Mouse (Mus musculus): ENCODE measurements around the gene Cdc123. TPM values are rescaled to one million over a fixed set of nuclear protein-coding genes. Genes with fewer than 3 reads are reported as not detected.

The Cdc123 gene
- total and polyA plus RNA-seq, 2 experiments, result 29.5 to 92.7 TPM

DNA sequence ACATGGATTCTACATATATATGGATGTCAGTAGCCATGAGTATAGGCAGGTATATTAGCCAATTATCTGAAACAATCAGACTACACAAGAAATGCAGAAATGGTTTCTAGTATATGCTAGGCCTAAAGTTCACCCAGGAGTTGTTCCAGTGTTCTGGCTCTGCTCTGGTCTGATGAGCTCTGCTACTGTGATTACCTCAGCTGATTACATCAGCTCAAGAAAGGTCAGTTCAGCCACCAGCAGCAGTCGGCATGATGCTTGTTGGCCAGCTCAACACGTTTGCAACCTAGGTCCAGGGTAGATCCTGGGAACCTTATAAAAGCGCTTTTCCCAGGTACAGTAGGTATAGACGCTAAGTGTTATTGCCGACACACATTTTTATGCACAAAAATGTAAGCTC lies 24.8 kb upstream of the Cdc123 start:
- Histone ChIP-seq H3K9ac (ENCODE audit: low read depth, low read length) (no peak overlapping the region), H3K79me2 (ENCODE audit: control insufficient read depth, insufficient read depth, low read length) (no peaks in the 10 kb centered on the region), H3K4me3 (ENCODE audit: insufficient read depth, low read depth, low read length) (no peak overlapping the region), H3K27ac (replicated peaks; ENCODE audit: insufficient read depth, low read depth, low read length) (no peak overlapping the region), H3K27me3 (ENCODE audit: control insufficient read depth, insufficient read depth, low read length) (no peaks in the 10 kb centered on the region), H3K36me3 (ENCODE audit: control insufficient read depth, insufficient read depth, low read length) (peaks cover 22% of the 10 kb centered on the region), H3K4me1 (ENCODE audit: control insufficient read depth, insufficient read depth, low read length) (peaks cover 5% of the 10 kb centered on the region)
- TF ChIP-seq CTCF (IDR thresholded peaks at IDR 0.05; ENCODE audit: low read depth, low read length) (no peak), POLR2A (IDR thresholded peaks at IDR 0.05; ENCODE audit: extremely low read depth, insufficient read depth, low read length) (no peak)
- peak; percentile 58 for DNase-seq (ENCODE audit: extremely low read depth, low read depth, low spot score)
- WGBS, result 65% methylated on average over 5 of the region's 5 CpGs

DNA sequence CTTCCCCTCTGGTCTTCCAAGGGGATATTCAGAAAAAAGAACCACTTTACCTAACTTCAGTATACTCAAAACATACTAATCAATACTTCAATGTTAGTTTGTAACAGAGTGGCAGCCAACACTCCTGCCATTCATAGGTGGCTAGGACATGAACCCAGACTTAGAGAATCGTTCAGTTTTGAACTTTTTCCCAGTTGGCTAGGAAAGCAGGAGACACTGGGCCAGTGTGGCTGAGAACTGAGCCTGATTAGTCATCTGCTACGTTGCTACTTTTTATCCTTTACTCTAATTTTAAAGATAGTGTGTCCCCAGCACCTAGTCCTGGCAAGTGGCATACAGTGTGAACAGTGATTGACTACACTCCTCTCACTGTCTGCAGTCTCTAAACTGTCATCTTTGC lies 22.7 kb upstream of the Cdc123 start:
- H3K4me3 ChIP-seq (ENCODE audit: insufficient read depth, low read depth, low read length), result no peak overlapping the region
- TF ChIP-seq POLR2A (IDR thresholded peaks at IDR 0.05; ENCODE audit: extremely low read depth, insufficient read depth, low read length) (no peak), CTCF (IDR thresholded peaks at IDR 0.05; ENCODE audit: low read depth, low read length) (no peak)
- H3K36me3 ChIP-seq (ENCODE audit: control insufficient read depth, insufficient read depth, low read length), result peaks cover 23% of the 10 kb centered on the region

GRCm38 (mm10) chr2:5862834-5863233 lies 17.9 kb upstream of the Cdc123 start, which contains the start of gene Gm13199:
Gene Gm13199 (minus strand): TSS chr2:5862934.
- Histone ChIP-seq H3K4me3 (ENCODE audit: insufficient read depth, low read depth, low read length) (no peak within 1 kb of the TSS), H3K36me3 (ENCODE audit: control insufficient read depth, insufficient read depth, low read length) (peaks cover 29% of the 10 kb centered on the region), H3K4me1 (ENCODE audit: control insufficient read depth, insufficient read depth, low read length) (peaks cover 3% of the 10 kb centered on the region), H3K9ac (ENCODE audit: low read depth, low read length) (no peak within 1 kb of the TSS), H3K27ac (replicated peaks; ENCODE audit: insufficient read depth, low read depth, low read length) (no peak within 1 kb of the TSS), H3K27me3 (ENCODE audit: control insufficient read depth, insufficient read depth, low read length) (no peaks in the 10 kb centered on the region), H3K79me2 (ENCODE audit: control insufficient read depth, insufficient read depth, low read length) (no peaks in the 10 kb centered on the region)
- 96% methylated on average over 3 of the region's 3 CpGs for WGBS
- no peak for DNase-seq (ENCODE audit: extremely low read depth, low read depth, low spot score)
- no peak for TF ChIP-seq POLR2A (IDR thresholded peaks at IDR 0.05; ENCODE audit: extremely low read depth, insufficient read depth, low read length)
- no peak for TF ChIP-seq CTCF (IDR thresholded peaks at IDR 0.05; ENCODE audit: low read depth, low read length)

More for the DNA sequence above, 22.7 kb upstream of the Cdc123 start:
- peak; percentile 91 for DNase-seq (ENCODE audit: extremely low read depth, low read depth, low spot score)
- Histone ChIP-seq H3K4me1 (ENCODE audit: control insufficient read depth, insufficient read depth, low read length) (peaks cover 5% of the 10 kb centered on the region), H3K27ac (replicated peaks; ENCODE audit: insufficient read depth, low read depth, low read length) (peak overlapping the region; percentile 60; the same call in 1 of the 2 replicates), H3K79me2 (ENCODE audit: control insufficient read depth, insufficient read depth, low read length) (no peaks in the 10 kb centered on the region), H3K9ac (ENCODE audit: low read depth, low read length) (0 out of 2 replicates have a peak overlapping the region, but pooled peaks have one; percentile 2), H3K27me3 (ENCODE audit: control insufficient read depth, insufficient read depth, low read length) (no peaks in the 10 kb centered on the region)
- WGBS, result 9% methylated on average over 2 of the region's 2 CpGs

- no peak overlapping the region for H3K27ac ChIP-seq (replicated peaks; ENCODE audit: insufficient read depth, low read depth, low read length)
- H3K36me3 ChIP-seq (ENCODE audit: control insufficient read depth, insufficient read depth, low read length), result peaks cover 6% of the 10 kb centered on the region; the same call in 1 of the 2 replicates
- WGBS, result 50% methylated on average over 5 of the region's 5 CpGs
- H3K9ac ChIP-seq (ENCODE audit: low read depth, low read length), result no peak overlapping the region
- H3K4me3 ChIP-seq (ENCODE audit: insufficient read depth, low read depth, low read length), result no peak overlapping the region
- H3K79me2 ChIP-seq (ENCODE audit: control insufficient read depth, insufficient read depth, low read length), result peaks cover 21% of the 10 kb centered on the region; the same call in 1 of the 2 replicates
- H3K4me1 ChIP-seq (ENCODE audit: control insufficient read depth, insufficient read depth, low read length), result no peaks in the 10 kb centered on the region; the same call in 1 of the 2 replicates
- no peak for TF ChIP-seq POLR2A (IDR thresholded peaks at IDR 0.05; ENCODE audit: extremely low read depth, insufficient read depth, low read length)
- no peak for TF ChIP-seq CTCF (IDR thresholded peaks at IDR 0.05; ENCODE audit: low read depth, low read length)
- no peaks in the 10 kb centered on the region for H3K27me3 ChIP-seq (ENCODE audit: control insufficient read depth, insufficient read depth, low read length)
- DNase-seq (ENCODE audit: extremely low read depth, low read depth, low spot score), result no peak
Observed at GRCm38 (mm10) chr2:5851866-5852265, 6.9 kb upstream of the Cdc123 start.

GRCm38 (mm10) chr2:5851116-5851515 lies 6.2 kb upstream of the Cdc123 start:
- H3K4me1 ChIP-seq (ENCODE audit: control insufficient read depth, insufficient read depth, low read length), result no peaks in the 10 kb centered on the region; the same call in 1 of the 2 replicates
- H3K27me3 ChIP-seq (ENCODE audit: control insufficient read depth, insufficient read depth, low read length), result no peaks in the 10 kb centered on the region
- peak; percentile 75 for DNase-seq (ENCODE audit: extremely low read depth, low read depth, low spot score)
- H3K9ac ChIP-seq (ENCODE audit: low read depth, low read length), result no peak overlapping the region
- H3K79me2 ChIP-seq (ENCODE audit: control insufficient read depth, insufficient read depth, low read length), result peaks cover 23% of the 10 kb centered on the region; the same call in 1 of the 2 replicates
- H3K27ac ChIP-seq (replicated peaks; ENCODE audit: insufficient read depth, low read depth, low read length), result no peak overlapping the region
- 58% methylated on average over 9 of the region's 9 CpGs for WGBS
- no peak for TF ChIP-seq POLR2A (IDR thresholded peaks at IDR 0.05; ENCODE audit: extremely low read depth, insufficient read depth, low read length)
- TF ChIP-seq CTCF (IDR thresholded peaks at IDR 0.05; ENCODE audit: low read depth, low read length), result no peak
- peaks cover 6% of the 10 kb centered on the region; the same call in 1 of the 2 replicates for H3K36me3 ChIP-seq (ENCODE audit: control insufficient read depth, insufficient read depth, low read length)
- no peak overlapping the region for H3K4me3 ChIP-seq (ENCODE audit: insufficient read depth, low read depth, low read length)

GRCm38 (mm10) chr2:5845826-5846225 lies 862 bp upstream of the Cdc123 start:
- no peak for DNase-seq (ENCODE audit: extremely low read depth, low read depth, low spot score)
- H3K27me3 ChIP-seq (ENCODE audit: control insufficient read depth, insufficient read depth, low read length), result no peaks in the 10 kb centered on the region
- TF ChIP-seq POLR2A (IDR thresholded peaks at IDR 0.05; ENCODE audit: extremely low read depth, insufficient read depth, low read length) (no peak), CTCF (IDR thresholded peaks at IDR 0.05; ENCODE audit: low read depth, low read length) (no peak)
- H3K9ac ChIP-seq (ENCODE audit: low read depth, low read length), result no peak overlapping the region
- WGBS, result 9% methylated on average over 4 of the region's 4 CpGs
- no peaks in the 10 kb centered on the region; the same call in 1 of the 2 replicates for H3K4me1 ChIP-seq (ENCODE audit: control insufficient read depth, insufficient read depth, low read length)
- peaks cover 4% of the 10 kb centered on the region; the same call in 1 of the 2 replicates for H3K36me3 ChIP-seq (ENCODE audit: control insufficient read depth, insufficient read depth, low read length)
- no peak overlapping the region for H3K27ac ChIP-seq (replicated peaks; ENCODE audit: insufficient read depth, low read depth, low read length)
- peak overlapping the region; percentile 83; the same call in 1 of the 2 replicates for H3K4me3 ChIP-seq (ENCODE audit: insufficient read depth, low read depth, low read length)
- peaks cover 14% of the 10 kb centered on the region; the same call in 1 of the 2 replicates for H3K79me2 ChIP-seq (ENCODE audit: control insufficient read depth, insufficient read depth, low read length)
